Mouse (Mus musculus): ENCODE measurements around the gene Krtcap2. TPM values are rescaled to one million over a fixed set of nuclear protein-coding genes. Genes with fewer than 3 reads are reported as not detected.

The Krtcap2 gene
- total RNA-seq, 2 experiments from 2014 or later: 66.0 to 67.7 TPM

Small RNAs within 50 kb of the gene (microRNA-seq; reads per million reads assigned to microRNA genes)
- gene Mir92b: 6,610 to 10,586 reads per million in 2 experiments

Other genes with a start within 250 kb of the Krtcap2 start
- 100 to 1,000 TPM; 186 to 198 TPM for gene Rusc1, start 152.7 kb upstream of the Krtcap2 start, total RNA-seq (2021)
- not detected for gene Gm43738, start 144.9 kb upstream of the Krtcap2 start, total RNA-seq (2021)
- gene Fdps, start 144.0 kb upstream of the Krtcap2 start, total RNA-seq (2021): 100 to 1,000 TPM; 110 to 111 TPM
- not detected for gene Pklr, start 109.8 kb upstream of the Krtcap2 start, total RNA-seq (2021)
- gene Hcn3, start 85.8 kb upstream of the Krtcap2 start, total RNA-seq (2021): 10 to 100 TPM; 14.4 to 21.9 TPM
- gene Clk2, start 81.2 kb upstream of the Krtcap2 start, total RNA-seq (2021): 10 to 100 TPM; 40.9 to 45.0 TPM
- gene Scamp3, start 68.5 kb upstream of the Krtcap2 start, total RNA-seq (2021): 10 to 100 TPM; 63.2 to 63.7 TPM
- 10 to 100 TPM; 48.1 to 58.5 TPM for gene Fam189b, start 62.8 kb upstream of the Krtcap2 start, total RNA-seq (2021)
- gene Gba, start 43.0 kb upstream of the Krtcap2 start, total RNA-seq (2021): 10 to 100 TPM; 61.5 to 64.9 TPM
- gene Thbs3, start 30.8 kb upstream of the Krtcap2 start, total RNA-seq (2021): 10 to 100 TPM; 16.0 to 19.4 TPM
- 10 to 100 TPM; 83.2 to 97.1 TPM for gene Mtx1, start 18.9 kb upstream of the Krtcap2 start, total RNA-seq (2021)
- gene Muc1, start 16.9 kb upstream of the Krtcap2 start, total RNA-seq (2021): under 1 TPM; 0.45 to 0.63 TPM
- gene Trim46, start 343 bp downstream of the Krtcap2 start, total RNA-seq (2021): 10 to 100 TPM; 76.1 to 77.1 TPM
- 10 to 100 TPM; 56.5 to 56.6 TPM for gene Dpm3, start 13.4 kb downstream of the Krtcap2 start, total RNA-seq (2021)
- gene Slc50a1, start 24.6 kb downstream of the Krtcap2 start, total RNA-seq (2021): 10 to 100 TPM; 35.2 to 35.8 TPM
- 1 to 10 TPM; 5.9 to 8.3 TPM for gene Efna1, start 35.2 kb downstream of the Krtcap2 start, total RNA-seq (2021)
- gene Efna3, start 77.0 kb downstream of the Krtcap2 start, total RNA-seq (2021): 10 to 100 TPM; 58.3 to 60.8 TPM
- gene Efna4, start 92.1 kb downstream of the Krtcap2 start, total RNA-seq (2021): under 1 TPM in 1 of 2 experiments, not detected in 1; 0.28 TPM
- gene Adam15, start 104.0 kb downstream of the Krtcap2 start, total RNA-seq (2021): 100 to 1,000 TPM in 1 of 2 experiments, 10 to 100 TPM in 1; 99.8 to 102 TPM
- gene Dcst2, start 116.0 kb downstream of the Krtcap2 start, total RNA-seq (2021): under 1 TPM; 0.19 to 0.42 TPM
- gene Dcst1, start 119.3 kb downstream of the Krtcap2 start, total RNA-seq (2021): not detected
- gene Zbtb7b, start 148.8 kb downstream of the Krtcap2 start, total RNA-seq (2021): 10 to 100 TPM; 13.6 to 15.5 TPM
- gene Lenep, start 156.8 kb downstream of the Krtcap2 start, total RNA-seq (2021): 1 to 10 TPM; 3.8 to 6.4 TPM
- gene Flad1, start 165.9 kb downstream of the Krtcap2 start, total RNA-seq (2021): 10 to 100 TPM; 31.6 to 36.0 TPM
- 1 to 10 TPM; 2.2 to 2.7 TPM for gene Cks1b, start 172.4 kb downstream of the Krtcap2 start, total RNA-seq (2021)
- gene Shc1, start 172.5 kb downstream of the Krtcap2 start, total RNA-seq (2021): 10 to 100 TPM; 15.0 to 15.6 TPM
- 10 to 100 TPM; 57.2 to 66.1 TPM for gene Pygo2, start 184.2 kb downstream of the Krtcap2 start, total RNA-seq (2021)
- gene Pbxip1, start 190.7 kb downstream of the Krtcap2 start, total RNA-seq (2021): 10 to 100 TPM; 33.9 to 34.4 TPM
- 10 to 100 TPM; 37.8 to 38.3 TPM for gene Pmvk, start 208.6 kb downstream of the Krtcap2 start, total RNA-seq (2021)

Measured in left cerebral cortex, adult 18-20 months (tissue).